Mouse (Mus musculus): ENCODE measurements around the gene Homer1. TPM values are rescaled to one million over a fixed set of nuclear protein-coding genes. Genes with fewer than 3 reads are reported as not detected.
A peak's percentile ranks its signal among the peaks of the same experiment; 100 is the strongest.

The Homer1 gene
- total RNA-seq, 4 experiments from 2014 or later = 117 to 181 (median 146) TPM

GRCm38 (mm10) chr13:93399710-93400216 lies 100.3 kb downstream of the Homer1 start:
- DNase-seq (ENCODE audit: low spot score in 2 of 2) = no peak

DNA sequence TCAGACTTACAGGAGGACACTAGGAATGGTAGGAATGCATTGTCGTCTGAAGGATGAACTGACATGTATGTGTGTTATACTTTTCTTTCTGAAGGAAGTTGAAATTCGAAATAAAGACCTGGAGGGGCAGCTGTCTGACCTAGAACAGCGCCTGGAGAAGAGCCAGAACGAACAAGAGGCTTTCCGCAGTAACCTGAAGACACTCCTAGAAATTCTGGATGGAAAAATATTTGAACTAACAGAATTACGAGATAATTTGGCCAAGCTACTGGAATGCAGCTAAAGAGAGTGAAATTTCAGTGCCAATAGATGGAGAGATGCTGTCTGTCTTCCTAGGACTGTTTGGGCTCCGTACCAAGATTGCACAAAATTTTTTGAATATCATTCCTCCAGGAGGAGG lies 102.5 kb downstream of the Homer1 start:
- DNase-seq (ENCODE audit: low spot score in 2 of 2) = no peak

DNA sequence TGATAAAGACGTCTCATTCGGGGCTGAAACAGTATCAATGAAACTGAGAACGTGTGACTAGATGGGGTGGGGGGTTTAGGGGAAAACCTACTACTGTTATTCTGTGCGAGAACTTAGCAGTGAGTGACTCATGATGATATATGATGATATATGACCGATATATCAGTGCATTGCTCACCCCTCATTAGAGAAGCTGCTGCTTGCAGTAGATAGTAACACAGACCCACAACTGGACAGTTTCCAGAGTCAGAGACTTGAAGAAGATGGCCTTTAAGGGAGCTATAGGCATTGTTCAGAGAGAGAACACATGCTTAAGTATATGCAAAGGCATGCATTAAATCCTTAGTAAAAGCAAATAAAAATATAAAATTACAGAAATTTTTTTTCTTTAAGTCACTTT lies 107.4 kb downstream of the Homer1 start:
- no peak for DNase-seq (ENCODE audit: low spot score in 2 of 2)

- DNase-seq (ENCODE audit: low spot score in 2 of 2) = no peak
These were observed 110.9 kb downstream of the Homer1 start for GRCm38 (mm10) chr13:93410343-93410742.

- no peak for DNase-seq (ENCODE audit: low spot score in 2 of 2)
These were observed 115.6 kb downstream of the Homer1 start for GRCm38 (mm10) chr13:93415055-93415454.

DNA sequence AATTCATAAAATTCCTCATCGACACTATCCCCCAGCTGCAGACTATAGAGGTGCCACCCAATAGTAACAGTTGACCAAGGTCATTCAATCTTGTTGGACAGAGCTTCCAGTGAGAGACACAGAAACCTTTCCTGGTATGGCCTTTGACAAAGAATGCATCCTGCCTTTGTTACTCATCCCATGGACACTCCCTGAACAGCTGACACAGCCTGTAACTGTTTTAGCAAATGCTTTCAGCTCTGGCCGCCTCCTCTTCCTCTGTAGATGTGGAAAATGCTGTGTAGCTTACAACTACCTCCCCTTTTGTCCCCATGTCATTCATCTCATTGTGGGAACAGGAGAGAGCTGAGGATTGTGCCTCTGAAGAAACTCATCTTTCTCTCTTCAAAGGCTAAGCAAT lies 118.9 kb downstream of the Homer1 start:
- no peak for DNase-seq (ENCODE audit: low spot score in 2 of 2)

DNA sequence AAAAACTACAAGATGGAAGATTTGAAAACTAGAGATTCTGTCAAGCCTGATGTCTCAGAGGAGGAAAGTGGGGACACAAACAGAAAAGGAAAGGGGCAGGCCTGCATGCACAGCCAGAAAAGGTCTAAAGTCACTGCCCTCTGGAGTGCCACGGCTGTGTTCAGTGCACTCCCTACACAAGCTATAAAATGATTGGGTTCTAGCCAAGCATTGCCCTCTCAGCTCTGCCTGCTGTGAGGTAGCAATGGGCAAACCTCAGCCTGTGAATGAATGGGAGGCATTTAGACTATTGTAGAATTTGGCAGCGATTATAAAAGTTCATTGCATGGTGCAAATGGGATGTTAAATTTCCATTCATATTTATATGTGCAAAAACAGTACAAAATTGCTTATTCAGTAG lies 120.3 kb downstream of the Homer1 start:
- DNase-seq (ENCODE audit: low spot score in 2 of 2) = no peak

GRCm38 (mm10) chr13:93423224-93423623 lies 123.8 kb downstream of the Homer1 start:
- DNase-seq (ENCODE audit: low spot score in 2 of 2) = no peak

DNA sequence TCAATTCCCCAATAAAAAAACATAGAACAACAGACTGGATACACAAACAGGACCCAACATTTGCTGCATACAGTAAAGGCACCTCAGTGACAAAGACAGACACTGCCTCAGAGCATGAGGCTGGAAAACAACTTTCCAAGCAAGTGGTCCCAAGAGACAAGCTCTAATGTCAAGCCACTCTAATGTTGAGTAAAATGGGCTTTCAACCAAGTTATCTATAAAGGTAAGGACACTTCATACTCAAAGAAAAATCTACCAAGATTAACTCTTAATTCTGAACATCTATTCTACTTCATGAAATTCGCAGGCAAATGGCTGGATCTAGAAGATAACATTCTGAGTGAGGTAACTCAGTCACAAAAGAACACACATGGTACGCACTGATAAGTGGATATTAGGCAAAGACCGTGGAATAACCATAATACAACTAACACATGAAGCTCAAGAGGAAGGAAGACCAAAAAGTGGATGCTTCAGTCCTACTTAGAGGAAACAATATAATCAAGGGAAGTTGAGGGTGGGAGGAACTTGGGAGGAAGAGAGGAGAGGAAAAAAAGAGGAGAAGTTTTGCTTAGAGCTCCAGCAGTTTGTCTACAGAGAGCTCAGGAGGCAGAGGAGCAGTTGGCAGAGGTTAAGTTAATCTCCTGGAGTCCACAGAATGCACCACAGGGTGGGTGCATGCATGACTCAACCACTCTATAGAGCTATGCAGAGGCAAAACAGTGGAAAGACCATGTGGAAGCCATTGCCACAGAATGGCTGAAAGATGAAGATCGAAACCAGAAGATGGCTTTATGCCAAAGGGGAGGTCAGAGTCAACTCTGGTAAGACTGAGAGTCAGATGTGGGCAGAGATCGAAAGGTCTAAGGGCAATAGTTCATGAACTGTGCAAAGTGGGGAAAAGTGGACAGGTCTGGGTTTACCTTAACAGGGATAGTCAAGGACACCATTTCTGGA lies 128.8 kb downstream of the Homer1 start:
- DNase-seq (ENCODE audit: low spot score in 2 of 2) = no peak

GRCm38 (mm10) chr13:93429205-93429604 lies 129.8 kb downstream of the Homer1 start:
- DNase-seq (ENCODE audit: low spot score in 2 of 2) = no peak

- no peak for DNase-seq (ENCODE audit: low spot score in 2 of 2)
These were observed 140.7 kb downstream of the Homer1 start for GRCm38 (mm10) chr13:93440167-93440566.

DNA sequence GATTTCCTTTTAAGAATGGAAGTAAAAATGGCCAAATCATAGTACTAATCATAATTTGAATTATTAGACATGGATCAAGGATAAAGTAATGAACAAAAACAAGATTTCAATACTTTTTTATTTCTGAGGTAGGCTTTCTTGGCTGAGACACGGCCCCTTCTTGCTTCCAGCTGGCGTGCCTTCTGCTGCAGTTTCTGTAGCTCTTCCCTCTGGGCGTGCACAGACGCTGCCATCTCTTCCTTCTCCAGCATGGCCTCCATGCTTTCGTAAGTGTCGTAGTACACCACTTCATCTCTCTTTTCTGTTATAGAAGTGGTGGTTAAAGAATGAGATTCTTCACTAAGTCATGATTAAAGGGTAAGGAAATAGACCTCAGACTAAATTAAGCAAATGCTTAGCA lies 153.8 kb downstream of the Homer1 start:
- peak; percentile 42 to 59 for DNase-seq (ENCODE audit: low spot score in 2 of 2)

Other genes starting within 250 kb of the Homer1 start
- gene Cmya5, start 154.9 kb upstream of the Homer1 start, total RNA-seq (2022) = 1 to 10 TPM; 2.9 to 4.3 (median 3.2) TPM
- 10 to 100 TPM; 25.1 to 36.2 (median 27.8) TPM for gene Tent2, start 107.2 kb upstream of the Homer1 start, total RNA-seq (2022)
- gene Jmy, start 200.2 kb downstream of the Homer1 start, total RNA-seq (2022) = 10 to 100 TPM; 34.4 to 39.6 (median 37.0) TPM

Measured in layer of hippocampus, adult 8-10 months (tissue).